ENCODE assay signal across 9 mouse cellular contexts in the genomic region with DNA sequence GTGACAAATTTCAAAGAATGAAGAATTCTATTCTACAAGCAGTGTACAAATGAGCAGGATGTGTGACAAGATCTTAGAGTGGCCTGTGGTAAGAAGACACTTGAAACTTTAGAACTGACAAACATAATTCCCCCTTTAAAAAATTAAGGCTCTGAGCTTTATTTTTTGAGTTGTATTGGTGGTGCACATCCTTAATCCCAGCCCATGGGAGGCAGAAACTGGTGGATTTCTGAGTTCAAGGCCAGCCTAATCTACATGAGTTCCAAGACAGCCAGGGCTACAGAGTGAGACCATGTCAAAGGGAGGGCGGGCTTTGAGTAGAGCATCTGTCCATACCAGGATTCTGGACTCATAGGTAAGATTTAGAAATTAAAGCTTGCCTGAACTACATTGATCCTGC. TPM values are rescaled to one million over a fixed set of nuclear protein-coding genes. Genes with fewer than 3 reads are reported as not detected.
DNase-seq lines count a peak whose midpoint lies in the region; ATAC-seq and TF ChIP-seq lines count a peak whose summit lies in the region.
"Had no signal": no experiment of that assay in that cellular context is flagged by ENCODE, and none has a peak within 500 bp of the region (broad histone marks: within the 10 kb centered on the region; RNA-seq: fewer than 3 reads in every experiment).

No protein-coding gene starts in this region.

- H3K27ac ChIP-seq in kidney, embryonic 14.5 days (ENCODE audit: low read depth, low read length) = no peak overlapping the region
- H3K27ac ChIP-seq in bone marrow macrophage, adult 2 months (ENCODE audit: insufficient read depth, low read depth, low read length) = no peak overlapping the region

- WGBS in kidney, embryonic 14.5 days = 90% methylated on average over 1 of the region's 1 CpGs

- peaks cover 62% of the 10 kb centered on the region for H3K79me2 ChIP-seq in myocyte (ENCODE audit: control insufficient read depth, insufficient read depth)

- H3K9ac ChIP-seq in kidney, embryonic 14.5 days (ENCODE audit: low read depth, low read length) = no peak overlapping the region

- ATAC-seq in kidney, embryonic 14.5 days (ENCODE audit: low FRiP score, low TSS enrichment) = no peak
- ATAC-seq in inflammation-experienced regulatory T-cells, adult 6 months = peak; percentile 39

- H3K27me3 ChIP-seq in kidney, embryonic 14.5 days (ENCODE audit: control insufficient read depth, insufficient read depth, low read length) = no peaks in the 10 kb centered on the region
- H3K27me3 ChIP-seq in myocyte (ENCODE audit: control insufficient read depth, insufficient read depth, insufficient read length) = no peaks in the 10 kb centered on the region

- H3K4me1 ChIP-seq in kidney, embryonic 14.5 days (ENCODE audit: control insufficient read depth, insufficient read depth, low read length) = peaks cover 6% of the 10 kb centered on the region; the same call in 1 of the 2 replicates
- H3K4me1 ChIP-seq in bone marrow macrophage, adult 2 months (ENCODE audit: control insufficient read depth, insufficient read depth, low read length) = peaks cover 13% of the 10 kb centered on the region

- no peak for DNase-seq in kidney, postnatal 4 days
- no peak for DNase-seq in cerebellum, postnatal 10 days
- no peak for DNase-seq in left cerebral cortex, adult 9 months (ENCODE audit: low spot score in 2 of 2)
- DNase-seq in layer of hippocampus, adult 8-10 months (ENCODE audit: low spot score in 2 of 2) = no peak

- peak overlapping the region; percentile 70; the same call in 1 of the 2 replicates for H3K4me2 ChIP-seq in kidney, embryonic 14.5 days (replicated peaks; ENCODE audit: low read depth, low read length)
- H3K4me2 ChIP-seq in myocyte (ENCODE audit: low read depth) = peak overlapping the region; percentile 90

- no peak for TF ChIP-seq CTCF in bone marrow macrophage, adult 2 months (IDR thresholded peaks at IDR 0.05; ENCODE audit: low read depth, low read length)

- no peak for TF ChIP-seq POLR2A in bone marrow macrophage, adult 2 months (IDR thresholded peaks at IDR 0.05; ENCODE audit: borderline replicate concordance, low read depth, low read length)
- no peak for TF ChIP-seq POLR2A in myocyte (IDR thresholded peaks at IDR 0.05; ENCODE audit: insufficient read length, low read depth)

- no peaks in the 10 kb centered on the region for H3K36me3 ChIP-seq in kidney, embryonic 14.5 days (ENCODE audit: control insufficient read depth, insufficient read depth, low read length)
- H3K36me3 ChIP-seq in myocyte (ENCODE audit: control insufficient read depth, insufficient read depth) = no peaks in the 10 kb centered on the region

- H3K9me3 ChIP-seq in kidney, embryonic 14.5 days (ENCODE audit: control insufficient read depth, low read length) = no peaks in the 10 kb centered on the region

- no peak overlapping the region for H3ac ChIP-seq in myocyte (ENCODE audit: control insufficient read depth, insufficient read length)

- peak overlapping the region; percentile 79; the same call in 1 of the 2 replicates for H3K4me3 ChIP-seq in kidney, embryonic 14.5 days (ENCODE audit: low read length)
- H3K4me3 ChIP-seq in bone marrow macrophage, adult 2 months (ENCODE audit: insufficient read depth, low read length) = peak overlapping the region; percentile 91; the same call in 1 of the 2 replicates
- H3K4me3 ChIP-seq in myocyte = peak overlapping the region; percentile 52

TF ChIP-seq in myocyte, 11 proteins besides CTCF, POLR2A, EP300 and RAD21:
- TF ChIP-seq SRF (IDR thresholded peaks at IDR 0.05; ENCODE audit: control insufficient read depth, insufficient read length, low read depth) (no peak), MYOD1 (IDR thresholded peaks at IDR 0.05; ENCODE audit: control insufficient read depth in 1 of 3, insufficient read length in 2 of 3, low read depth in 2 of 3) (no peak), REST (IDR thresholded peaks at IDR 0.05; ENCODE audit: insufficient read depth, insufficient read length) (no peak), MYOG (IDR thresholded peaks at IDR 0.05; ENCODE audit: control insufficient read depth in 1 of 3, insufficient read depth in 1 of 3, insufficient read length in 2 of 3, low read depth in 2 of 3) (no peak), TCF3 (IDR thresholded peaks at IDR 0.05; ENCODE audit: insufficient read length, low read depth) (no peak), MAX (IDR thresholded peaks at IDR 0.05; ENCODE audit: low read depth) (no peak), POLR2AphosphoS2 (IDR thresholded peaks at IDR 0.05; ENCODE audit: insufficient read length, low read depth) (no peak), E2F4 (IDR thresholded peaks at IDR 0.05; ENCODE audit: insufficient read depth) (no peak), CEBPB (IDR thresholded peaks at IDR 0.05; ENCODE audit: insufficient read depth, poor library complexity, severe bottlenecking) (no peak), TCF12 (IDR thresholded peaks at IDR 0.05; ENCODE audit: insufficient read depth, poor library complexity, severe bottlenecking) (no peak), USF1 (IDR thresholded peaks at IDR 0.05; ENCODE audit: low read depth) (no peak)

RNA-seq across cellular contexts. Expression of a gene that starts 30.7 kb away (rescaled TPM):
- polyA plus RNA-seq in kidney, embryonic 14.5 days (2014; fragmentation: Nextera tagmentation; extraction: Ambion mirVana) = 22.6 and 33.4 TPM in 2 replicates
- polyA plus RNA-seq in bone marrow macrophage, adult 2 months (2012; ENCODE audit: insufficient read depth, insufficient read length, missing spikeins) = 67.6 and 71.2 TPM in 2 replicates
- polyA plus RNA-seq in inflammation-experienced regulatory T-cells, adult 6 months (2017; shearing (Covaris generic)) = 1 to 10 TPM; 9.3 to 9.7 (median 9.4) TPM
- 47.9 TPM for polyA plus RNA-seq in myocyte (2012; fragmentation: generic; extraction: Trizol)
- 10 to 100 TPM; 41.4 to 46.2 (median 44.2) TPM for total RNA-seq in layer of hippocampus, adult 8-10 months (2022)

RNA-seq across cellular contexts. Expression of a gene that starts 56.3 kb away (rescaled TPM):
- 0.13 TPM in 1 of 2 replicates, not detected in the other for polyA plus RNA-seq in kidney, embryonic 14.5 days (2014; fragmentation: Nextera tagmentation; extraction: Ambion mirVana)
- not detected in 2 replicates for polyA plus RNA-seq in bone marrow macrophage, adult 2 months (2012; ENCODE audit: insufficient read depth, insufficient read length, missing spikeins)
- under 1 TPM in 2 of 3 experiments, not detected in 1; 0.09 to 0.26 TPM for polyA plus RNA-seq in inflammation-experienced regulatory T-cells, adult 6 months (2017; shearing (Covaris generic))
- 0.06 TPM for polyA plus RNA-seq in myocyte (2012; fragmentation: generic; extraction: Trizol)
- total RNA-seq in layer of hippocampus, adult 8-10 months (2022) = 10 to 100 TPM; 43.7 to 47.6 (median 45.5) TPM
- total RNA-seq: common myeloid progenitor, adult 5-6 weeks had no signal
